Mouse (Mus musculus) kidney, adult 8-10 months (tissue): ENCODE results near the gene Skap2.

ENCODE experiments used
- DNase-seq, 2 experiments: peaks; one replicate each; pipeline ENCODE4 v3.0.0; 2022

The Skap2 gene

DNA sequence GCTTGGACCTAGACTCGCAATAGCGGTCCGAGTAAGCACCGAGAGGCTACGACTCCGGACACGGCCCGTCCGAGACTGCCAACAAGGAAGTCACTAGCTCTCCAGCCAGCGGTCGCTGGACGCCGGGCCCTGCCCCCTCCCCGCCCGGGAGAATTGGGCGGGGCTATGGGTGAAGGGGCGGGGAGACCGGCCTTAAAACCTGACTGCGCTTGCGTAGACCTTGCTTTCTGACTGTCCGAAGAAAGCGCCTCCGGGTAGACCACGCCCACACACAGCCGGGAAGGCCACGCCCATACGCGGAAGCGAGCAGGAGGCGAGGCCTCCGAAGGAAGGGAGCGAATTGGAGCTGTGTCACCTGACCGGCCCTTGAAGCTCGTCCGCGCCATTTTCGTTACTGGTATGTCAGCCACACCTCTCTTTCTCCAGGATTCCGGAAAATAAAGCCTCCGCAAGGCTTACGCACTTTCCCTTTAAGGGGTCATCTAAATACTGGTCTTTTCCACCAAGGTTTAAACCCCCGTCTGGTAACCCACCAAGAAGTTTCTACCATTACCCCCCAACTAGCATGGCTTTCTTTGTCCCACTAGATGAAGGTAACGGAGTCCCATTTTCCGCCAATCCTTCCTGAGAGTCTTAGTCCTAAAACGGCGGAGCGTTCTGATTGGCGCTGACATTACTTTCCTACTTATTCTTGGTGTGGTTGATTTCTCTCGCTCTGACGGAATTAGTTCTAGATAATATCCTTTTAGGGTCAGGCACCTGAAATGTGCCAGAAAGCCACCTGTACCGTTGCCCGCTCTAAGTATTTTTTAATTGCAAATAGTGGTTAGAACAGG is at the start of gene Skap2:
Gene Skap2, minus strand, starts transcription at position 141 of the 836 bp plus-strand sequence.
- DNase-seq, result peak; percentile 100

DNA sequence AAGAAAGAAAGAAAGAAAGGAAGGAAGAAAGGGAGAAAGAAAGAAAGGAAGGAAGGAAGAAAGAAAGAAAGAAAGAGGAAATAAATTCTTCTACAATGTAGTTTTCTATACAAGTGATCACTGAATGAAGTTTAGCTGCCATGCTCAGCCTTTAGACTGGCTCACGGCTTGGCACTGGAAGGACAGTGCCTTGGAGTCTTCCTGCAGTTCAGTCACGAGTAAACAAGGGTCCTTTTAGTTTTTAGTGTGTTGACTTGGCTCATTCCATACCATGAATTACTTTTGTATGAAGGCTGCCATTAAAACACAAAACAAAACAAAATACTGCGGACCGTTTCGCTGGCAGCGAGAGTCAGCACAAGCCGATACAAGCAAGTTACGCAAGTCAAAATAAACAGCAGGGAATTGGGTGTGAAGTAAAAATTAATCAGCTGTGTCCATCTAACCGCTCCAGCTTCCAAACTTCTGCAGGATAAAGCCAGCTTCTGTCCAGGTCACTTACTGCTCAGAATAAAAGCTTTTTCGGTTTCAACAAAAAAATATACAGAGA is 46.6 kb upstream of the Skap2 start:
- no peak for DNase-seq

DNA sequence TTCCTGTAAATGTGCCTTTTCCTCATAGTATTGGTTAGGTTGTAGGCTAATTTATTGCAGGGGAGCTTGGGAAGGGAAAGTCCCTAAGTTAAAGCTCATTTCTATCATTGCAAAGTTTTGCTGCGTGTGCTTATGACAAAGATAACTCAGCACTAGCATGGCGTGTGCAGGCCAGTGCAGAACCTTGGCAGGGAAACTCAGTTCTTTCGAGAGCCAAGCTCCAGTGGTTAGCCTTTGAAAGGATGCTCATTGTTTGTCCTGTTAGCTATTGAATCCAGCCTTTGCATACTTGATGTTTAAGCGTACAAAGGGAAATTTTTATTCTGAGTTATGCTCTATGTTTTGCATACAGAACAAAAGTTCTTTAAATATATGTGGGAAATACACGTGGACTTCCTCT is 45.8 kb upstream of the Skap2 start:
- DNase-seq, result no peak

DNA sequence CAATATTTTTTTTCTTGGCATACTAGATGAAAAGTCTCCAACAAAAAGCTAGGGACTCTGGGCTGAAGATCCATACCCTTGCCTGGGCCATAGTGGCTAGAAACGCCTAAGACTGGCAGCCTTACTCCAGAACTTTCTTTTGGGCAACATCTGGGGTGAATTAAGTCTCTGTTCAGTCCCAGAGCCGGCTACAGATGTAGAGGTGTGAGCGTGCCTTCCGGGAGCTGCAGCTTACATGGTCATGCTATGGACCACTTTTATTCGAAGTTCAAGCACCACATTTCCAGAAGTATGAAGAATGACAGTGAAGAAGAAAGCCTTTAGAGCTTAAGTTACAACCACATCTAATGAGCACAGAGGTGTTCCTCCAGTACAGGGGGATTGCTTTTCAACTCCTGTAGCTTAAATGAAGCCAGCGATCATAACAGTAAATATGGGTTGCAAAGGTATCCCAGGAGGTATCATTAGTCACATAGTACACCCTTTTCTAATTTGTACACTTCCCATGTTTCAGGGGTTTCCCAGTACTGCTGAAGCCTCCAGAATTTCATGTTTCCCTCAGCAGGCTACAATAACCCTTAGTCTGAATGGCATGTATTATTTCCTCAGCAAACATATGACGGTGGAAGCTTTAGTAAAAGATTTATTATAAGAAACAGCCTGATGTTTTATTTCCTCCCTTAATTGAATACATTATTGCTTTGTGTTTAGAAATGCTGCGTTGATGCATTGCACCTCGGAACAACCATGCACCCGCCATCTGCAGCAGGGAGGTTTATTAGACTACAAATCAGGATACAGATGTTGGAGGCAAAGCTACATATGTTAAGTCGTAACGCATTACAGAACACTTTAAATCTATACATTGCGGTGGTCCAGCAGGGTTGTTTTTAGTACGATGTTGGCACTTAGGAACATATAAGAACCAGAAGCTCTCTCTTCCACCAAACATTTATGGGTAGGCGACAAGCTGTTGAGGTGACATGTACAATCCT is 41.5 kb upstream of the Skap2 start:
- no peak for DNase-seq

DNA sequence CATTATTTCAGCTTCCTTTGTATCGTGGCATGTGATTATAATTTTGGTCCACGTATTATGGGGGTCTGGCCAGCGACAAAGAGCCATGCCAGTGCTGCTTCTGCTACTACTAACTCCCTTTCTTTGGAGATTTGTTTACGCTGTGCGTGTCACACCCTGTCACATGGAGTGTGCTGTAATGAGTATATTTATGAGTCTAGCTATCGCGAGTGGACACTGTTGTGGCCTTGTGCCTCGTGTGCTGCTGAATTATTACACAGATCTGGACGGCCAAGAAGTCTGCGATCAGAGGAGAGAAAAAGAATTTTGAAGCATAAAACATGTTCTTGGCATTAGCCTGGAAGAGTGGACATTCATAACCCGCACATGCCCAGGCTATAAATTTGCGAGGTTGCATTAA is 37.7 kb upstream of the Skap2 start:
- DNase-seq, result no peak

DNA sequence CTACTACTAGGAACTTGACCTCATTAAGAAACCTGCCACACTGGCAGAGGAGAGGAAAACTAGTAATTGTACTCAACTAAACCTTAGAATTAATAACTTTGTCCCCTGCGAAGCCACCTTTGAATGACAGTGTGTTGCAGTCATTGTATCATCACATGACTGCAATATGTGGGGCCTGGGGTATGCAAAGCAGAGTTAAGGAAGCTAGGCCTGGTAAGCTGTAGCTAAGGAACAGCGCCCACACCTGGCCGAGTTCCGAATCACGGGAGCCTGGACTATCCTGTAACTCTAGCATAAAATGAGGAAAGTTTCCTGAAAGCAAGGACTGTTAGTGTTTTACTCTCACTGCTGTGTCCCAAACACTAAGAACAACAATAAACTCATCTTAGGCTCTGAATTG is 33.2 kb upstream of the Skap2 start:
- DNase-seq, result peak in 1 of 2 experiments; percentile 31

DNA sequence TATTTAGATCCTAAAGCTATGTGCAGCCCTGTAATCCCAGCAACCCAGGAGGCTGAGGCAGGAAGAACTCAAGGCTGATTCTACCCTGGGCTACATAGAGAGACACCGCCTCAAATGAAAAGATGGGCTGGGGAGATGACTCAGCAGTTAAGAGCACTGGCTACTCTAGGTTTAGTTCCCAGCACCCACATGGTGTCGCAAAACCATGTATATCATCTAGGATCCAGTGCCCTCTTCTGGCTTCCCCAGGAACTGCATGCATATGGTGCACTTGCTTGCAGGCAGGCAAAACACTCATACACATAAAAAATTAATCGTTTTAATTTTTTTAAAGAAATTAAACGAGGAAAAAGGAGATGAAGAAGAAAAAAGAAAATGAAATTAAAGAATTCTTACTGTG is 23.7 kb upstream of the Skap2 start:
- DNase-seq, result peak in 1 of 2 experiments; percentile 19

DNA sequence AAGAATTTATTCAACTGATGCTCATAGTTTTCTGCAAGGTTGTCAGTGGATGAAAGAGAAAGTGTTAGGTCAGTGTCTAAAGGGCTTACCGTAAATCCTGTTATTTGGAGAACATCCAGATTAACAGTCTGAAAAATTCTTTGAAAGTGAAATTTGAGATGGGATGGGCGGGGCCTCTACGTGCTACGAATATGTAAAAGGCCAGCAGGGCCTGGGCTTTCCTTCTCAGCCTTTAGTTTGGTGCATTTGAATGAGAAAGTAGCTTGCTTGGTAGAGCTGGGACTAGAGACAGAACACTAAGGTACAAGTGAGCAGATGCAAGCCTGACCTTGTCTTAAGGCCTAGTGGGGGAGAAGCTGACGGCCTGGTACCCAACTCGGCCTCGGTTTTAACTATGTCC is 18.8 kb upstream of the Skap2 start:
- no peak for DNase-seq

DNA sequence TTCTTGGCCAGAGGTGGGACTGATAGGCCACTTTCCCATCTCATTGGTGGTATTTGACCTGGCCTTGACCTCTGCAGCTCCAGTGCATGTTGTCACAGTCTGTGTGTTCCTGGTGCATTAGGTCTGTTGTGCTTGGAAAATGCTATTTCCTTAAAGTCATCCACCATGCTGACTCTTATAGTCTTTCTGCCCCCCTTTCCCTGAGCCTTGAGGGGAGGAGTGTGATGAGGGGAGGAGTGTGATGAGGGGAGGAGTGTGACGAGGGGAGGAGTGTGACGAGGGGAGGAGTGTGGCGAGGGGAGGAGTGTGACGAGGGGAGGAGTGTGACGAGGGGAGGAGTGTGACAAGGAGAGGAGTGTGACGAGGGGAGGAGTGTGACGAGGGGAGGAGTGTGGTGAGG is 15.8 kb upstream of the Skap2 start:
- DNase-seq, result no peak

DNA sequence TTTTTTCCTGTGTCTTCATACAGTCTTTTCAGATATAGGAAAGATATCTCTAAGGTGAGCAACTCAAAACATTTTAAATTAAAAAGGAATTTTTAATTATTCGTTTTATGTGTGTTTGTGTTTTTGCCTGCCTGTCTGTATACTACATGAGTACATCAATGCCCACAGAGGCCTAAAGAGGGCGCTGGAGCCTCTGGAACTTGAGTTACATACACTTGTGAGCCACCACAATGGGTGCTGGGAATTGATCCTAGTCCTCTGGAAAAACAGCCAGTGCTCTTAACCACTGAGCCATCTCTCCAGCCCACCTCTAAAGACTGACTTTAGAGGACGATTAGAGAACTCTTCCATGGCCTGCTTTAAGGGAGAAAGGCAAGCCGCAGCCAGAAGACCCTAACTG is 14.8 kb upstream of the Skap2 start:
- DNase-seq, result no peak

DNA sequence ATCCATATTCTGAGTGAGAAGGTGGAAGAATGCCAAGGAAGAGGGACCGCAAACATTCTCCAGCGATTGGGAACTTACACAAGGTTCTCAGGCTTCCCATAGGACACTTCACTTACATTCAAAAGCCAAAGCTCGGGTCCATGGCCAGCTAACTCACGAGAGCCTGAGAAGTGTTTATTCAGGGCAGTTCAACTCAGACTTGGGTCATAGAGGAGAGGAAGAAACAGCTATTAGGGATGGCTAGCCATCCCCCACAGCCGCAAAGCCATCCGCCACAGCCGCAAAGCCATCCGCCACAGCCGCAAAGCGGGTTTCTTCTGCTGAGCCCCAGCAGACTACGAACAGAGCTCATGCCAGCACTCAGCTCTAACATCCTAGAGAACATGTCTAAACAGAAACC is 13.9 kb upstream of the Skap2 start:
- no peak for DNase-seq

DNA sequence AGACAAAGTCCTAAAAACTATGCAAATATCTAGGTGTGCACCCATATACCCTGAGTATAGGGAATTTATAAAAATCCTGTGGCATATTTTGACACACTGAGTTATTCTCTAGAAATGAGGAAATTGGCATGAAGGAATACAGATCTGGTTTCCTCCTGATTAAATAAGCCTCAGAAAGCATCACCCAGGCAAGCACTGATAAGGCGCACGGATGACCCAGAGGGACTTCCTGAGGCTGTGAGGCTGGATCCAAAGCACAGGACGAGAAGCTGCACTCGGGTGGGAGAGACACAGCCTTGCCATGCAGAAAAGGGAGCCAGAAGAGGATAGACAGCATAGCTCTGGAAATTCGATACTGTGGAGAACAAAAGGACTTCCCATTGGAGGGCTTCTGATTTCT is 12.4 kb upstream of the Skap2 start:
- DNase-seq, result no peak

DNA sequence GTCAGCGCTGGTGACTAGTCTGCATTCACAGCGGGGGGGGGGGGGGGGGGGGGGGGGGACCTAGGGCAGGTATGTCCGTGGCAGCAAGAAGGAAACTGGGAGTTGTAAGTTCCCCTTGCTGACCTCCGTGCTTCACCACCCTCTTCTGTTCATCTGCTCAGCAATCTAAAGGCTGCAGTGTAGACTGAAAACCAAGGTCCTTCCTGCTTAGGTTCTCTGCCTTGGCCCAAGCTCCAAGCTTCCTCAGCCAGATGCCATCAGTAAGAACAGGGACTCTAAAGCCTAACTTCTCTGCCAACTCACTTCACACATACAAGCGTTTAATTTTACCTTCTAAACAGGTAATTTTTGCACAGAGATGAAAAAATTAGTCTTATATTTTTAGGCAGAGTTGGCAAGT is 10.0 kb upstream of the Skap2 start:
- no peak for DNase-seq

DNA sequence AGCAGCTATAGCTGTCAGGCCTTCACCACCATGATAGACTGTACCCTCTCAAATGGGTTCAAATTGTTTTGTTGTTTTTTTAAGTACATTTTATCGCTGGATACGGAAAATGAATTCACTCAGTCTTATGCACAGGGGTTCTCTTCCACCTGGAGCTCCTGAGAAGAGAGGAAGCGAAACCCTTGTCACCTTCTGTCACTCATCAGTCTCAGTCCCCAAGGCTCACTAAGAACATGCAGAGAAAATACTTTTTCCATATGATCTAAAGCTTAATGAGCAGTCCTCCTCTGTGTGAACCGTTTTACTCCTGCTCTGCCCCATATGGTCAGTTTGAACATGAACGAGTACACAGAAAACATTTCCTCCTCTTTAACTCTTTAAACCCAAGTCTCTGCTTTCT is 7.9 kb upstream of the Skap2 start:
- DNase-seq, result no peak

DNA sequence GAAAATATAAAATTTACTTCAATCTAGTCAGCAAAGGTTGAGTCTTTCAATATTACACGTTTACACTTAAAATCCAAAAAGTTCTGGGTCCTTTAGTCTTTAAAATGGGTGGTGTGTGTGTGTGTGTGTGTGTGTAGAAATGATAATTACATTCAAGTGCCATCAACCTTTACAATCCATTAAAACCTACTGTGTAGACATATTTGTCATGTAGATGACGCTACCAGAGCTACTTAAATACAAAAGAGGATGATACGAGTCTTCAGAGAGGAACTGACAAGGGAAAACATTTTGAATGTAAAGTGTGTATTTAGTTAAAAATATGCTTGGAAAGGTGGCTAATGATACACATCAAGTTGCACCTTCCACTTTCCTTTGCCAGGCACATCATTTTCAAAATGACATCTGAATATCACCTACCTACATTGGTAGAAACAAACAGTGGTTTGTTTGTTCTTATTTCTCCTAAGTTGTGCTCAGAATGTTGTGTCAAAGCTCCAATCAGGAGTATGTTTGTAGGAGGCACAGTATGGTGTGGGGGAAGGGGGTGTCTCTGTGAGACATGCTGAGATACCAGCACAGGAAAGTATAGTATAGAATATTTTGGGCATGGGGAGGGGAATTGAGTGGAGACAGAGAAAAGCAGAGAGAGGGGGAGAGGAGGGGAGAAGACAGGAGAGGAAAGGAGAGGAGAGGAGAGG is 1.0 kb upstream of the Skap2 start:
- DNase-seq, result no peak

DNA sequence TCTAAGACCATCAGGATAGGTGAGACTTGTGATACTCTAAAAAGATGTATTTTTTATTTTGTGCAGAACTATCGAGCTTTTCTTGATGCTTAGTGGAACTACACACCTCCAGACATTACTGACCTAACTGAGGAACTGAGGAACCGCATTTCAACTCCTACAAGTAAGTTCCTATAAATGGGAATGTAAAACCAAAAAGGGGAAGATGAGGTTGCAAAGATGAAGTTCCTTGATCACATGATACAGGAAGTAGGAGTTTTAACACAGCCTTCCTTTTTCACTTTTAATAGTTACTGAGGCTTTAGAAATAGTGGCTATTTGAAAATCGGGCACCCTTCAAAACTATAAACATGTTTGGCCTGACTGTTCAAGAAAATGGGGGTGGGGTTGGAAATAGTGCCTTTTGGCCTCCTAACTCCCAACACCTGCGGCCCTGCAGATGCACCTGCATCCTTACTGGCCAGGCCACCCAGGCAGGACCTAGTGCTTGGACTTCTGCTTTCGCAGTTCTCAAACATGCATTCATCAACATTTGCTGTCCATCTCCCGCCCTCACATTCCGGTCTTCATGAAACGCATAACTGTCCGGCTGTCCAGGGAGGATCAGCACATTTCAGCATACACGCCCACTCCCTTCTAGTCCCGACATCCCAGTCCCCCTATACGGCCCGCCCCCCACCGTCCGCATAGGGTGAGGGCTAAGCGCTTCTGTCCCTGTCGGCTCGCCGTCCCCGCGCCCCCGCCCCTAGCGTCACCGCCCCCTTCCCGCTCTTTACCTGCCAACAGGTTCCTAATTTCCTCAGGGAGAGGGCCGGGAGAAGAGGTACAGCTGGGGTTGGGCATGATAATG is 565 bp downstream of the Skap2 start:
- no peak for DNase-seq

DNA sequence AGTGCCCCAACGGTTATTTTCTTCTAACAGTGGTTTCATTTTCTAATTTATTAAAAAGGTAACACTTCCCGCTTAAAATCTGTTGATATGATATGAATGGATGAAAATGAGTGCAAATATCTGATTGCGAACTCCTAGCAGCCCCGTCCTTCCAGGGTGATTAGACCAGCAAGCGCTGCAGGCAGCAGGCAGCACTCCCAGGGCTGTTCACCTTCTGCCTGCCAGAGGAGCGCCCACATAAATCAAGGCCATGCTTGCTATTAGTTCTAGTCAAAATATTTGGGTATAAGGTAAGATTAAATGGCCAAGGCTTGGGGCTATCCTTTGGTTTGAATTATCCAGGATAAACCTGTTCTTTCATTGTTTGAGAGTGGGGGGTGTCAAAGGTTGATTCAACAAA is 3.0 kb downstream of the Skap2 start:
- DNase-seq, result no peak

DNA sequence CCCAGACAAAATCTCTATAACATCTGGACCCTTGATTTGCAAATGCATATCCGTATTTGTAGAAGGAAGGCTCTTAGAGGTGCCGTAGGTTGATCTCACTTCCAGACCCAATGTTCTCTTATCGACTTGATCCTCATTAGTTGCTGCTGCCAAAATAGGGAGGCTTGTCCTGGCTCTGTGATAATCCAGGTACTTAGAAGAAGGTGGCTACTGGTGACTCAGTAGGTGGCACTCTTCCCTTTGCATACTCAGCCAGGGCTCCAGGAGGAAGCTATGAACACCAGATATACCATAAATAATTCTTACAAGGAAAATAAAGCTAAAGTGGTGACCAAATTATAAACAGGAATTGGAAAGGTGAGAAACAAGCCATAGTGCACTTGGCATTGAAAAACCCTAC is 3.6 kb downstream of the Skap2 start:
- peak; percentile 24 to 34 for DNase-seq

DNA sequence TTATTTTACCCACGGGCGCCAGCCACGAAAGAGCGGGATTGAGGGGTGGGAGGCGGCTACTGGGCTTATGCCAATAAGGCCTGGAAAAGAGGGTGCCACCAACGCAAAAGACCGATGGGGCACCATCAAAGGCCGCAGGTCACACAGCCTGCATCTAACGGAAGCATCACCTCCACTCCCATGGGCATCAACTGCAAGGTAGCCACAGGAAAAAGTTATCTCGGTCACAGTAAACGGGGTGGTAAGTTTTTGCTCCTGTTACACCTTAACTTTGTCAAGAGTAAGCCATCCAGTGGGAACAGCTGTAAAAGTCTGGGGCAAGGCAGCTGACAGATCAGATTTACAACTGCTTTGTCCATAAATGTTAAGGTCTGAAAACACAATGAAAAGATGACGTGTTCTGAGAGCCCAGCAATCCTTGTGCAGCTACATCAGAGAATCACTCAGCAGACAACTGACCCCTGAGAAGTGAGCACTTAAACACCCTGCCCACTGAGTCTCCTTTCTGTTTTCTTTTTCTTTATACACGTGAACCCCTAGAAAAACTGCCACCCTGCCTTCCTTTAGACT is 5.6 kb downstream of the Skap2 start:
- DNase-seq, result no peak

DNA sequence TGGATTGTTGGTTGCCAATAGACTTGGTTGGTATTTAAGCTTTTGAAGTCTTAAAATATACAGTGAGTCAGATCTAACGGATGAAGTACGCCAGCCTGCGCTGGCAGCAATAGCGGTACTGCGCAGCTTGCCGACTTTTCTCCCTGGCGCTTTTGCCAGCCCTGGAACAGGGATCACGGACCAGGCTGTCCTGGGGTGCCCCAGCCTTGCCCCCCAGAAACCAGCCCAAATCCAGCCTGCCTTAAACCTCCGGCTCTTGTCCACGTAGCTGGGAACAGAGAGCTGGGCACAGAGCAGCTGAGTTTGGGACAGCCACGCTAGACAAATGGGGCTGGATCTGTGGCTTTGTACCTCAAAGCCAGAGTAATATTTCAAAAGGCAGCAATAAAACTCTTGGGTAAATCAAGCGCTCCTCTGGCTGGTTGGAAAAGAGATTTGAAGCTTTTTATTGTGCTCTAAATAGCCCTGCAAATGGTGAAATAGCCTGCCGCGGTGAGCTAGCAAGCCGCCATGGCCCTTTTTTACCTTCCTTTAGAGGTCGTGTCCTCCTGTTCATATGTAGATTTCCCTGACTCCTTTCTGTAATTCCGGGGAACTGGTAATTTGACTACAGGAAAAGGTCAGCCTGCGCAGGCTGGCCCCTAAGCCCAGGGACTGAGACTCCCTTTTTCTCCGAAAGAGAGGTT is 6.2 kb downstream of the Skap2 start:
- DNase-seq, result peak in 1 of 2 experiments; percentile 16

DNA sequence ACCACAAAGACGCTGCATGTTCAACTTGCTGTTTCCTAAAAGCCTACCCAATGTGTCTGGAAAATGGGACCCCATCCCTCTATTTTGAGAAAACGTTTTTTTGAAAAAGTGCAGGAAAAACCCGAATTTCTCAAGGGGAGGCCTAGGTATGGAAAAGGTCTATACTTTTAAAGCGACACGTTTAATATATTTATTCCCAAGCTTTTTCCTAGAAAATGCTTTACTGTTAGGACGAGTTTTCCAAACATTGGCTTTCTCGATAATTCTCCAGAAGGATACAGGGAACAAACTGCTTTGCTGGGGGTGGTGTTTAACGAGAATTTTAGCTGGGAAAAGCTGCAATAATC is 6.8 kb downstream of the Skap2 start:
- no peak for DNase-seq
